Mouse (Mus musculus) midbrain, embryonic 14.5 days (tissue): ENCODE measurements at regions not wholly inside any gene's neighbourhood (a gene's known extent, or its start where the extent isn't known, plus 50 kb on each side); places are given as distances from the start of the nearest gene placed in this dataset.
A peak's percentile ranks its signal among the peaks of the same experiment; 100 is the strongest.

Experiments
- ATAC-seq: fragments of 200-750 bp; cut with Nextera tagmentation; 2 replicates; pipeline ENCODE4 v1.8.0; 2017; ENCODE audit warnings: moderate number of reproducible peaks, moderate library complexity; ENCODE audit not compliant: low FRiP score, low TSS enrichment
- DNase-seq: peaks from one replicate; pipeline ENCODE4 v3.0.0-alpha.2; 2015
- H3K27ac ChIP-seq: fragments of 300-500 bp; sonication (generic); replicated peaks from 2 replicates; pipeline ENCODE4 v1.5.1; 2014; ENCODE audit warnings: mild to moderate bottlenecking, low read depth, low read length, moderate library complexity
- H3K27me3 ChIP-seq: fragments of 300-500 bp; sonication (generic); 2 replicates; pipeline ENCODE4 v1.6.1; 2014; ENCODE audit warnings: low read length, control low read depth, mixed read lengths; ENCODE audit not compliant: control insufficient read depth, insufficient read depth
- H3K36me3 ChIP-seq: fragments of 300-500 bp; sonication (generic); 2 replicates; pipeline ENCODE4 v1.6.1; 2014; ENCODE audit warnings: low read length, control low read depth; ENCODE audit not compliant: control insufficient read depth, insufficient read depth
- H3K4me1 ChIP-seq: fragments of 300-500 bp; sonication (generic); 2 replicates; pipeline ENCODE4 v1.6.1; 2014; ENCODE audit warnings: mild to moderate bottlenecking, antibody characterized with exemption, low read length, control low read depth; ENCODE audit not compliant: control insufficient read depth, insufficient read depth
- H3K4me2 ChIP-seq: fragments of 300-500 bp; sonication (generic); 2 replicates; pipeline ENCODE4 v1.6.1; 2014; ENCODE audit warnings: mild to moderate bottlenecking, low read length, moderate library complexity
- H3K4me3 ChIP-seq: fragments of 300-500 bp; sonication (generic); replicated peaks from 2 replicates; pipeline ENCODE4 v1.5.1; 2014; ENCODE audit warnings: low read depth, low read length
- H3K9ac ChIP-seq: fragments of 300-500 bp; sonication (generic); replicated peaks from 2 replicates; pipeline ENCODE4 v1.6.1; 2014; ENCODE audit warnings: mild to moderate bottlenecking, low read length, moderate library complexity
- H3K9me3 ChIP-seq: fragments of 300-500 bp; sonication (generic); 2 replicates; pipeline ENCODE4 v1.6.1; 2016; ENCODE audit warnings: low read length, control low read depth, mixed read lengths; ENCODE audit not compliant: control insufficient read depth
- WGBS: fragments of 180-500 bp; shearing (Covaris S2); extraction: QIAGEN DNeasy Blood & Tissue Kit; methylation state at CpG from one replicate; pipeline ENCODE4 v1.1.7; 2014; 5-methylcytosine and 5-hydroxymethylcytosine counted together

DNA sequence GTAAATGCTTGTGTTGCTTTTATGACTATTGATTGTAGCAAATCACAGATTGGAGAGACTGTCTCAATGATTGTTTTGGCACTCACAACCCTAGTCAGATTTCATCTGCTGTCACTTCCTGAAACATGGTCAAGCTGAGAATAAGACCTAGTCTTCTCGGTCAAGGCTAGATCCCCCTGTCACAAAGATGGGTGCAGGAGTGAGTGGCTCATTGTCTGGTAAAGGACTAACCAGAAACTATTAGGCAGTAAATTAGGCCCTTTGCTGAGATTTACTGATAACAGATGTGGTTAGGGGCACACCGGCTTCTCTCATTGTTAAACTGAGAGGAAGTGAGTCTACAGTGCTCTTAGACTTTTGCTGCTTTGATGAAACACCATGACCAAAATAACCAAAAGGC is 85.8 kb upstream of the Tyw5 start:
- no peak overlapping the region for H3K4me3 ChIP-seq
- H3K36me3 ChIP-seq: no peaks in the 10 kb centered on the region
- no peak overlapping the region for H3K4me2 ChIP-seq
- no peaks in the 10 kb centered on the region for H3K4me1 ChIP-seq
- DNase-seq (no peak), ATAC-seq (no peak)
- H3K9ac ChIP-seq: no peak overlapping the region
- no peak overlapping the region for H3K27ac ChIP-seq
- no peaks in the 10 kb centered on the region for H3K9me3 ChIP-seq
- H3K27me3 ChIP-seq: no peaks in the 10 kb centered on the region
- 92% methylated on average over 2 of the region's 2 CpGs for WGBS

DNA sequence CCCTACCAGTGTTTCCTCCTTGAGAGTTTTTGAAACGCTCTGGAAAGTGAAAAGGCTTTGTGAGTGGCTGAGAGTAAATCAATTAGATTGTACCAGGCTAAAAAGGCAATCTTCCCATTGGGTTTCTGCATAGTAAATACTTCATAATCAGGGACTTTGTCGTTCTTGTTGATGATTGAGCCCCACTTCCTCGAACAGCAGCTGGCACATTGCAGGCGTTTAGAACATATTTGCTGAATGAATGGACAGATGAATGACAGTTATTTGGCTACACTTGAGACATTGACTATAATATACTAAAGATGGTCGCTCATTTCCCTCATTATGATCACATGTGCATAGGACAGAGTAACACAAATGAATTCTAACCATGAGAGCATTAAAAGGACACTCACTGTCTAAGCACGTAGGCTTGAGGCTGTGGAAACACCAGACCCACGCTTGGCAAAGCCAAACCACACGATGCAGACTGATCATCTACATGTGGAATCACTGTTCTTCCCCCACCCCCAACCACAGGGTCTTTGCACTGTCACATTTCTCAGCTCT is 90.7 kb upstream of the Tyw5 start:
- H3K27me3 ChIP-seq: no peaks in the 10 kb centered on the region
- no peaks in the 10 kb centered on the region for H3K9me3 ChIP-seq
- no peak overlapping the region for H3K4me2 ChIP-seq
- no peak overlapping the region for H3K27ac ChIP-seq
- H3K4me1 ChIP-seq: no peaks in the 10 kb centered on the region
- DNase-seq: no peak
- no peak overlapping the region for H3K9ac ChIP-seq
- 64% methylated on average over 8 of the region's 8 CpGs for WGBS
- no peak overlapping the region for H3K4me3 ChIP-seq
- H3K36me3 ChIP-seq: no peaks in the 10 kb centered on the region
- no peak for ATAC-seq

DNA sequence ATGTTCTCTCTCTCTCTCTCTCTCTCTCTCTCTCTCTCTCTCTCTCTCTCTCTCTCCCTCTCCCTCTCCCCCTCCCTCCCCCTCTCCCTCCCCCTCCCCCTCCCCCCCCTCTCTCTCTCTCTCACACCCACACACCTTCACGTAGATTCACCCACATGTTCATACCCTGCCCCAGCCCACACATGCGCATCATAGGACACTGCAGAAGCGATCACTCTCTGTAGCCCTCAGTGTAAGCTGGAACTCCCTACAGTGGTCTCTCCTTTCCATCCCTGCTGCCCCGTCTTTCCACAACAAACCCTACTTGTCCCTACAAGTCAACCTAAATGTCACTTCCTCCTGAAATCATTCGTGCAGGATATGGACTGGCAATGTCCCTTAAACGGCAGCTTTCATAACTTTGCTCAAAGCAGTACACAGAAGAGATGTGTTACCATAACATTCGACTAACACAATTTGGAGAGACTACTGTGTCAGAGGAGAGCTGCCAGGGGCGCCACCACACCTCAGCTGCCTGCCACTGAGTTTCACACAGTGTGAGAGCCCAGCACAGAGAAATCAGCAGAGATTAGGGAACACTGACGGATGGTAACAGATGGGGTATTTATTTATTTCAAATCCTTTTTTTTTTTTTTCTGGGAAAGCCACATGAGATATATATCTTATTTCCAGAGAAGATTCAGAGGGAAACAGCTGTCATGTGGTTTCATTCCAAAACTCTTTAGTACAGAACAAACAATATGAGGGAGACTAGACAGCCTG is 103.6 kb upstream of the Tyw5 start:
- no peak overlapping the region for H3K4me3 ChIP-seq
- H3K36me3 ChIP-seq: no peaks in the 10 kb centered on the region
- H3K4me1 ChIP-seq: no peaks in the 10 kb centered on the region
- DNase-seq (no peak), ATAC-seq (no peak)
- no peak overlapping the region for H3K9ac ChIP-seq
- no peak overlapping the region for H3K4me2 ChIP-seq
- no peaks in the 10 kb centered on the region for H3K27me3 ChIP-seq
- H3K9me3 ChIP-seq: no peaks in the 10 kb centered on the region
- no peak overlapping the region for H3K27ac ChIP-seq
- 83% methylated on average over 9 of the region's 9 CpGs for WGBS

DNA sequence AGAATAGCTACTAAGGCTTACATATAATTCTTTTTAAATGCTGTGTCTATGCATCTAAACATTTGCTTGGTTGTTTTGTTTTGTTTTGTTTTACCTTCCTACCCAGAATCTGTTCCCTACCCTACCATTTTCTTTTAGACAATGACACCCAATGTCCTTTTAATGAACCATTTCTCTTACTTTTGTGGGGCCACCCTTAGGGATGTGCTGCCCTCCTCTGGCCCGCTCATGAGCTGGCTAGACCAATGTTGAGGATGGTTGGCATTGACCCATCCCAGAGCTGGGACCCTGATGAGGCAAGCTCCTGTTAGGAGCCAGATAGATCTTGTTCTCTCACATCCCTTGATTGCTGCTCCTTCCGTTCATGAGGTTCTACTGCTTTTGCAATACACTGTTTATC is 105.0 kb upstream of the Tyw5 start:
- H3K27me3 ChIP-seq: no peaks in the 10 kb centered on the region
- no peak overlapping the region for H3K9ac ChIP-seq
- H3K4me1 ChIP-seq: no peaks in the 10 kb centered on the region
- H3K36me3 ChIP-seq: no peaks in the 10 kb centered on the region
- 96% methylated on average over 2 of the region's 2 CpGs for WGBS
- ATAC-seq (no peak), DNase-seq (no peak)
- no peak overlapping the region for H3K4me2 ChIP-seq
- H3K9me3 ChIP-seq: no peaks in the 10 kb centered on the region
- H3K27ac ChIP-seq: no peak overlapping the region
- no peak overlapping the region for H3K4me3 ChIP-seq

DNA sequence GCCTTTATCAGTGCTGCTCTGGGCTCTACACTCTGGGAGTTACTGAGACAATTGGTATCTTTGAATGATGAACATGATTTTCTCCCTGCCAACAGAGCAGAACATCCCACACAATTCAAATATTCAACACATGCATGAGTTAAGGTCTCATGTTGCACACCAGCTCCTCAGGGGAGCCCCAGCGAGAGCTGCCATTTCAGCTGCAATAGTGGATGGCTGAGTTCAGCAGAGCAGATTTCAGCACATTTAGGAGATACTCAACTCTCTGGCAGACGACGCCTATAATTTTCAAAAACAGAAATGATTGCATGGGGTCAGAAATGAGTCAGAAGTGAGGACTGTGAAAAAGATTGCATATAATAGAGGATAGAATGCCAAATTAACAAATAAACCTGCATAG is 105.6 kb upstream of the Tyw5 start:
- WGBS: 91% methylated on average over 3 of the region's 3 CpGs
- ATAC-seq (no peak), DNase-seq (no peak)
- Histone ChIP-seq H3K4me3 (no peak overlapping the region), H3K36me3 (no peaks in the 10 kb centered on the region), H3K4me1 (no peaks in the 10 kb centered on the region), H3K27me3 (no peaks in the 10 kb centered on the region), H3K9me3 (no peaks in the 10 kb centered on the region), H3K4me2 (no peak overlapping the region), H3K27ac (no peak overlapping the region), H3K9ac (no peak overlapping the region)

DNA sequence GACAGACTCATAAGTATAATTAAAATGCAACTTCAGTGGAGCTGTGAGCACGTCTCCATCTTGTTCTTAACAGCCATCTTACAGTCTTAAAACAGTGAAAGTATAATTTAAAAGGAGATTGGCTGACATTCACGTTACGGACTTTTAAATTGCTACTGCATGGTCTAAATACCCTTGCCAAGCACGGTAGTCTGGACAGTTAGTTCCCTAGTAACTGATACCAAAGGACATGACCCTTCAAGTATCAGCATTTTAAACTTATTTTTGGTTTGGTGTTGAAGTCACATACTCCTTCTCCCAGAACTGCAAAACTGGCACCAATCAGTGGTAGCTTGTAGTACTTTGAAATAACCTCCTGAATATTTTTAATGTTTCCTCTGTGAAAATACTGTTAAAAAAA is 119.1 kb upstream of the Tyw5 start:
- Histone ChIP-seq H3K4me3 (no peak overlapping the region), H3K4me1 (no peaks in the 10 kb centered on the region), H3K27ac (no peak overlapping the region), H3K27me3 (no peaks in the 10 kb centered on the region), H3K4me2 (no peak overlapping the region), H3K36me3 (no peaks in the 10 kb centered on the region), H3K9me3 (no peaks in the 10 kb centered on the region), H3K9ac (no peak overlapping the region)
- no peak for ATAC-seq
- no peak for DNase-seq
- WGBS: 88% methylated on average over 4 of the region's 4 CpGs

DNA sequence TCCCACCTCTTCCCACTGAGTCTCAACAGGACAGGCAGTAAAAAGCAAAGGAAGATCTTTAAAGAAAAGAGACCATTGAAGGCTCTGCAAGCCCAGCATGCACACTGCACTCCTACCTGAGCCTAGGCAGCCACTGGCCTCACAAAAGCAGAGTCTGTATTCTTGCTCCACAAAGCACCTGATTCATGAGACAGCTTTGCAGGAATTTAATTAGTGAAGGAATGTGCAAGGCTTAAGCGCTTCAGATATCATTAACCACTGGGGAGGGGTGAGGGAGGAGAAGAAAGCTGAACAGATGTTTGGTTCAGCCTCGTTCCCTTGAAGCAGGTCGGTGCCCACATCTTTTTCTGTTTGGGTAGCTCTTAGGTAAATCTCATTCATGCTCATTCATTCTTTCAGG is 121.8 kb upstream of the Tyw5 start:
- H3K27me3 ChIP-seq: no peaks in the 10 kb centered on the region
- no peak overlapping the region for H3K9ac ChIP-seq
- H3K4me2 ChIP-seq: no peak overlapping the region
- no peak overlapping the region for H3K4me3 ChIP-seq
- H3K4me1 ChIP-seq: no peaks in the 10 kb centered on the region
- H3K36me3 ChIP-seq: no peaks in the 10 kb centered on the region
- H3K27ac ChIP-seq: no peak overlapping the region
- DNase-seq: no peak
- no peaks in the 10 kb centered on the region for H3K9me3 ChIP-seq
- WGBS: 20% methylated on average over 3 of the region's 3 CpGs
- no peak for ATAC-seq

DNA sequence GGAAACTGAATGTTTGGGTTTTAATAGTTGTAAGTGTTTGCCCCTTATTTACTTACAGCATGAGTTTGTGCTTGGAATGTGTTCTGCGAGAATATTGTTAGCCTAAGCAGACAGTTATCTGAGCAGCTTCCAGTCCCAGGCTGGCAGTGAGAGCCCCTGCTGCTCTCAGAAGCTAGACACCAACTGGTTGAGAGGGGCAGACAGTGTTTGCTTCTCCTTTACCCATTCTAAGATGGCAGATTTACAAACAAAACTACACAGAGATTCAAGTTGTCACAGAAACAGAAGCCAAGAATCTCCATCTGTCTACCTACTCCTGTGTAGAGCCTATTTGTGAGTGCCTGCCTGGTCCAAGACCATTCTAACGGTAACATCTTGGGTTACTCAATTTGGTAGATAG is 122.4 kb upstream of the Tyw5 start:
- ATAC-seq: no peak
- DNase-seq: no peak

DNA sequence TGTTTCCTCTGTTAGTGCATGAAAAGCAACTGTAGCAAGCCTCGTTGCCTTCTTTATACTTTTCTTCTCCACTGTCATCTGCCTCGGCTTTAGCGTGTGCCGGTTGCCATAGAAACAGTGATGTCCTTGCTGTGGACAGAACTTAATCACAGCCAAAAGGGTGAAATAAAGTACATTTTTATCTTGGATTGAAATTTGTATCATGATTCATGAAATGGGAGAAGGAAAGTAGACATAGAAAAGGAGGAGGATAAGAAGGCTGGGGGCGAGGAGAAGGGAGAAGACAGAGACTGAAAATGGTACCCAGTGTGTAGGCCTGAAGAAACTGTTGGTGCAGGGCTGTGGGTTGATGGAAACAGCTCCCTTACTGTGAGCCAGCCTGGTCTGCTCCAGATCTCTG is 130.5 kb upstream of the Tyw5 start:
- Histone ChIP-seq H3K4me1 (0 out of 2 replicates have a peak, but pooled peaks cover 2% of the 10 kb centered on the region), H3K36me3 (no peaks in the 10 kb centered on the region), H3K4me3 (no peak overlapping the region), H3K27me3 (no peaks in the 10 kb centered on the region), H3K4me2 (no peak overlapping the region), H3K27ac (no peak overlapping the region), H3K9ac (no peak overlapping the region), H3K9me3 (no peaks in the 10 kb centered on the region)
- WGBS: 66% methylated on average over 5 of the region's 5 CpGs
- ATAC-seq (no peak), DNase-seq (peak; percentile 54)

More for the DNA sequence above, 122.4 kb upstream of the Tyw5 start:
- no peaks in the 10 kb centered on the region for H3K4me1 ChIP-seq
- no peak overlapping the region for H3K4me3 ChIP-seq
- no peak overlapping the region for H3K9ac ChIP-seq
- no peak overlapping the region for H3K27ac ChIP-seq
- 87% methylated on average over 2 of the region's 2 CpGs for WGBS
- no peaks in the 10 kb centered on the region for H3K9me3 ChIP-seq
- no peaks in the 10 kb centered on the region for H3K36me3 ChIP-seq
- H3K4me2 ChIP-seq: no peak overlapping the region
- H3K27me3 ChIP-seq: no peaks in the 10 kb centered on the region
